Mouse (Mus musculus): ENCODE data around the gene Aff1. TPM values are rescaled to one million over a fixed set of nuclear protein-coding genes. Genes with fewer than 3 reads are reported as not detected.

The Aff1 gene
- polyA plus RNA-seq, 1 experiment from 2014 or later, result 7.2 TPM

GRCm38 (mm10) chr5:103818602-103819001, 126.4 kb downstream of the Aff1 start:
- Histone ChIP-seq H3K36me3 (no peaks in the 10 kb centered on the region), H3K27ac (no peak overlapping the region), H3K9ac (no peak overlapping the region), H3K27me3 (replicated peaks) (no peaks in the 10 kb centered on the region), H3K9me3 (no peaks in the 10 kb centered on the region), H3K4me1 (no peaks in the 10 kb centered on the region), H3K4me2 (no peak overlapping the region), H3K4me3 (replicated peaks) (no peak overlapping the region)
- 87% methylated on average over 9 of the region's 9 CpGs for WGBS
- ATAC-seq (ENCODE audit: insufficient read depth, low FRiP score, low read depth), result no peak

DNA sequence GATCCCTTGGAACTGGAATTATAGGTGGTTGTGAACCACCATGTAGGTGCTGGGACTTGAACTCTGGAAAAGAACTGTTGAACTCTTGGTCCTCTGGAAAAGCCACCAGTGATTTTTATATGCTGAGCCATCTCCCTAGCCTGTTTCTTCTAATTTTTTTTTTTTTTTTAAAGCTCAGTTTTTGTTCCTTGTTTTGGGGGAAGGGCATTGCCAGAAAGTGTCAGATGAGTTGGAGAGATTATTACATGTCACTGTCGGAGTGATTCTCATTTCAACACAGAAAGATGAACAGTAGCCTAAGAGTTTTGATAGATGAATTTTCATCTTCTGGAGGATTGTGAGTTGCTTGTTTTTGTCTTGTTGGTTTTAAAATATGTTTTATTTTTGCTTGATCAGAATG, 127.5 kb downstream of the Aff1 start:
- Histone ChIP-seq H3K4me3 (replicated peaks) (no peak overlapping the region), H3K36me3 (no peaks in the 10 kb centered on the region), H3K27ac (no peak overlapping the region), H3K9ac (no peak overlapping the region), H3K27me3 (replicated peaks) (no peaks in the 10 kb centered on the region), H3K4me2 (no peak overlapping the region), H3K9me3 (no peaks in the 10 kb centered on the region), H3K4me1 (no peaks in the 10 kb centered on the region)
- WGBS, result 91% methylated on average over 1 of the region's 1 CpGs
- no peak for ATAC-seq (ENCODE audit: insufficient read depth, low FRiP score, low read depth)

GRCm38 (mm10) chr5:103821062-103821461, 128.9 kb downstream of the Aff1 start:
- peak; percentile 71 for ATAC-seq (ENCODE audit: insufficient read depth, low FRiP score, low read depth)
- Histone ChIP-seq H3K4me3 (replicated peaks) (no peak overlapping the region), H3K9me3 (no peaks in the 10 kb centered on the region), H3K36me3 (0 out of 2 replicates have a peak, but pooled peaks cover under 1% of the 10 kb centered on the region), H3K9ac (no peak overlapping the region), H3K27me3 (replicated peaks) (no peaks in the 10 kb centered on the region), H3K27ac (peak overlapping the region; percentile 35), H3K4me1 (no peaks in the 10 kb centered on the region), H3K4me2 (no peak overlapping the region)
- 61% methylated on average over 9 of the region's 9 CpGs for WGBS

- Histone ChIP-seq H3K4me3 (replicated peaks) (no peak overlapping the region), H3K27ac (peak overlapping the region; percentile 35; the same call in 1 of the 2 replicates), H3K9ac (no peak overlapping the region), H3K9me3 (no peaks in the 10 kb centered on the region), H3K4me2 (no peak overlapping the region), H3K27me3 (replicated peaks) (no peaks in the 10 kb centered on the region), H3K36me3 (0 out of 2 replicates have a peak, but pooled peaks cover 4% of the 10 kb centered on the region), H3K4me1 (no peaks in the 10 kb centered on the region)
- ATAC-seq (ENCODE audit: insufficient read depth, low FRiP score, low read depth), result no peak
- 66% methylated on average over 13 of the region's 13 CpGs for WGBS
Measured at GRCm38 (mm10) chr5:103821500-103822298, 129.5 kb downstream of the Aff1 start.

GRCm38 (mm10) chr5:103822949-103823348, 130.8 kb downstream of the Aff1 start:
- Histone ChIP-seq H3K27ac (no peak overlapping the region), H3K4me2 (no peak overlapping the region), H3K4me3 (replicated peaks) (no peak overlapping the region), H3K9me3 (no peaks in the 10 kb centered on the region), H3K27me3 (replicated peaks) (no peaks in the 10 kb centered on the region), H3K4me1 (no peaks in the 10 kb centered on the region), H3K36me3 (0 out of 2 replicates have a peak, but pooled peaks cover 4% of the 10 kb centered on the region), H3K9ac (no peak overlapping the region)
- 84% methylated on average over 5 of the region's 5 CpGs for WGBS
- no peak for ATAC-seq (ENCODE audit: insufficient read depth, low FRiP score, low read depth)

GRCm38 (mm10) chr5:103828304-103828703, 136.1 kb downstream of the Aff1 start:
- Histone ChIP-seq H3K4me2 (no peak overlapping the region), H3K27me3 (replicated peaks) (no peaks in the 10 kb centered on the region), H3K9me3 (no peaks in the 10 kb centered on the region), H3K4me1 (no peaks in the 10 kb centered on the region), H3K9ac (no peak overlapping the region), H3K27ac (no peak overlapping the region), H3K4me3 (replicated peaks) (no peak overlapping the region), H3K36me3 (0 out of 2 replicates have a peak, but pooled peaks cover 5% of the 10 kb centered on the region)
- ATAC-seq (ENCODE audit: insufficient read depth, low FRiP score, low read depth), result no peak
- 85% methylated on average over 21 of the region's 21 CpGs for WGBS

- Histone ChIP-seq H3K27ac (no peak overlapping the region), H3K36me3 (0 out of 2 replicates have a peak, but pooled peaks cover 9% of the 10 kb centered on the region), H3K4me3 (replicated peaks) (no peak overlapping the region), H3K9ac (no peak overlapping the region), H3K4me2 (no peak overlapping the region), H3K9me3 (no peaks in the 10 kb centered on the region), H3K27me3 (replicated peaks) (no peaks in the 10 kb centered on the region), H3K4me1 (no peaks in the 10 kb centered on the region)
- 77% methylated on average over 8 of the region's 8 CpGs for WGBS
- ATAC-seq (ENCODE audit: insufficient read depth, low FRiP score, low read depth), result no peak
Measured at GRCm38 (mm10) chr5:103828729-103829128, 136.6 kb downstream of the Aff1 start.

- H3K4me3 ChIP-seq (replicated peaks), result no peak overlapping the region
- no peak for ATAC-seq (ENCODE audit: insufficient read depth, low FRiP score, low read depth)
- WGBS, result 86% methylated on average over 12 of the region's 12 CpGs
Measured at GRCm38 (mm10) chr5:103829158-103829557, 137.0 kb downstream of the Aff1 start.

DNA sequence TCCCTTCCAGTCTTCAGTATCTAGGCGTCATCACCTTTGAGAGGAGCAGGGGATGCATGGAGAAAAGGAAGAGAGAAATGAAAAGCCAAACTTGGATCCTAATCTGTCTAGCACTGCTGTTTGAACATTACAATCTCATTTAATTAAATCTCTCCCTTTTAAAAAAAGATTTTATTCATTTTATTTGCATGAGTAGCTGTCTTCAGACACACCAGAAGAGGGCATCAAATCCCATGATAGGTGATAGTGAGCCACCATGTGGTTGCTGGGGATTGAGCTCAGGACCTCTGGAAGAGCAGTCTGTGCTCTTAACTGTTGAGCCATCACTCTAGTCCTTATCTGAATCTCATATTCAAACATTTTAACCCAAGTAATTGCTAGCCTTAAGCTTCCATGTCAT, 138.7 kb downstream of the Aff1 start:
- WGBS, result 94% methylated on average over 1 of the region's 1 CpGs
- H3K9me3 ChIP-seq, result no peaks in the 10 kb centered on the region
- no peak overlapping the region for H3K27ac ChIP-seq
- H3K4me1 ChIP-seq, result no peaks in the 10 kb centered on the region
- no peak overlapping the region for H3K4me2 ChIP-seq
- ATAC-seq (ENCODE audit: insufficient read depth, low FRiP score, low read depth), result no peak
- H3K27me3 ChIP-seq (replicated peaks), result no peaks in the 10 kb centered on the region
- 0 out of 2 replicates have a peak, but pooled peaks cover 13% of the 10 kb centered on the region for H3K36me3 ChIP-seq
- H3K9ac ChIP-seq, result no peak overlapping the region
- no peak overlapping the region for H3K4me3 ChIP-seq (replicated peaks)

More at GRCm38 (mm10) chr5:103829158-103829557, 137.0 kb downstream of the Aff1 start:
- Histone ChIP-seq H3K9ac (no peak overlapping the region), H3K4me2 (no peak overlapping the region), H3K36me3 (0 out of 2 replicates have a peak, but pooled peaks cover 13% of the 10 kb centered on the region), H3K27me3 (replicated peaks) (no peaks in the 10 kb centered on the region), H3K4me1 (no peaks in the 10 kb centered on the region), H3K27ac (no peak overlapping the region), H3K9me3 (no peaks in the 10 kb centered on the region)

- H3K4me2 ChIP-seq, result no peak overlapping the region
- no peaks in the 10 kb centered on the region for H3K9me3 ChIP-seq
- H3K36me3 ChIP-seq, result 0 out of 2 replicates have a peak, but pooled peaks cover 9% of the 10 kb centered on the region
- 84% methylated on average over 15 of the region's 15 CpGs for WGBS
- H3K4me3 ChIP-seq (replicated peaks), result no peak overlapping the region
- 0 out of 2 replicates have a peak, but pooled peaks cover 4% of the 10 kb centered on the region for H3K4me1 ChIP-seq
- ATAC-seq (ENCODE audit: insufficient read depth, low FRiP score, low read depth), result no peak
- no peak overlapping the region for H3K27ac ChIP-seq
- no peak overlapping the region for H3K9ac ChIP-seq
- H3K27me3 ChIP-seq (replicated peaks), result no peaks in the 10 kb centered on the region
Measured at GRCm38 (mm10) chr5:103835471-103836147, 143.4 kb downstream of the Aff1 start.

GRCm38 (mm10) chr5:103836148-103836784, 144.1 kb downstream of the Aff1 start:
- H3K9me3 ChIP-seq, result no peaks in the 10 kb centered on the region
- no peak overlapping the region for H3K4me2 ChIP-seq
- 74% methylated on average over 10 of the region's 11 CpGs for WGBS
- 0 out of 2 replicates have a peak, but pooled peaks cover 9% of the 10 kb centered on the region for H3K36me3 ChIP-seq
- H3K4me3 ChIP-seq (replicated peaks), result no peak overlapping the region
- H3K9ac ChIP-seq, result no peak overlapping the region
- no peak for ATAC-seq (ENCODE audit: insufficient read depth, low FRiP score, low read depth)
- no peaks in the 10 kb centered on the region for H3K27me3 ChIP-seq (replicated peaks)
- 0 out of 2 replicates have a peak, but pooled peaks cover 4% of the 10 kb centered on the region for H3K4me1 ChIP-seq
- H3K27ac ChIP-seq, result no peak overlapping the region

All from stomach, embryonic 15.5 days (tissue).